Mouse (Mus musculus) ES-Bruce4 (cell line): ENCODE measurements around the gene Nectin2. TPM values are rescaled to one million over a fixed set of nuclear protein-coding genes. Genes with fewer than 3 reads are reported as not detected.
A peak's percentile ranks its signal among the peaks of the same experiment; 100 is the strongest.

ENCODE experiments used
- H3K27ac ChIP-seq: 2 replicates; pipeline ENCODE4 v1.5.1; 2012; ENCODE audit warnings: low read length, inconsistent platforms; ENCODE audit not compliant: insufficient read depth
- H3K27me3 ChIP-seq: 2 replicates; pipeline ENCODE4 v1.6.1; 2012; ENCODE audit warnings: mild to moderate bottlenecking, low read length, inconsistent platforms; ENCODE audit not compliant: control insufficient read depth, poor library complexity, insufficient read depth, severe bottlenecking
- H3K36me3 ChIP-seq: 2 replicates; pipeline ENCODE4 v1.6.1; 2012; ENCODE audit warnings: inconsistent platforms, mild to moderate bottlenecking, low read length, moderate library complexity; ENCODE audit not compliant: control insufficient read depth, poor library complexity, insufficient read depth, severe bottlenecking
- H3K4me1 ChIP-seq: one replicate; pipeline ENCODE4 v1.8.1; 2011; ENCODE audit warnings: low read length; ENCODE audit not compliant: control insufficient read depth, insufficient read depth
- H3K4me3 ChIP-seq: 2 replicates; pipeline ENCODE4 v1.5.1; 2011; ENCODE audit warnings: low read depth, mild to moderate bottlenecking, low read length
- H3K9ac ChIP-seq: 2 replicates; pipeline ENCODE4 v1.6.1; 2012; ENCODE audit warnings: low read depth, mild to moderate bottlenecking, inconsistent platforms; ENCODE audit not compliant: poor library complexity, severe bottlenecking
- H3K9me3 ChIP-seq: replicated peaks from 2 replicates; pipeline ENCODE4 v1.6.1; 2012; ENCODE audit warnings: mild to moderate bottlenecking, low read length, inconsistent platforms; ENCODE audit not compliant: control insufficient read depth, poor library complexity, insufficient read depth, severe bottlenecking
- CTCF ChIP-seq: IDR thresholded peaks from one replicate; pipeline ENCODE4 v1.8.1; 2011; ENCODE audit warnings: low read depth, low read length
- EP300 ChIP-seq: IDR thresholded peaks from 2 replicates; pipeline ENCODE4 v1.6.1; 2011; ENCODE audit warnings: low read depth, low read length; ENCODE audit not compliant: insufficient read depth
- POLR2A ChIP-seq: IDR thresholded peaks from one replicate; pipeline ENCODE4 v1.8.1; 2011; ENCODE audit warnings: low read length; ENCODE audit not compliant: insufficient read depth
- polyA plus RNA-seq: library from polyadenylated mRNA; stranded (reverse); fragments of >200 nt; gene quantifications from 2 replicates; pipeline ENCODE4 v1.2.4, GENCODE M21; 2011; ENCODE audit warnings: low read depth; ENCODE audit not compliant: missing spikeins, insufficient read depth, insufficient read length

The Nectin2 gene
- polyA plus RNA-seq, 1 experiment = 86.7 TPM

DNA sequence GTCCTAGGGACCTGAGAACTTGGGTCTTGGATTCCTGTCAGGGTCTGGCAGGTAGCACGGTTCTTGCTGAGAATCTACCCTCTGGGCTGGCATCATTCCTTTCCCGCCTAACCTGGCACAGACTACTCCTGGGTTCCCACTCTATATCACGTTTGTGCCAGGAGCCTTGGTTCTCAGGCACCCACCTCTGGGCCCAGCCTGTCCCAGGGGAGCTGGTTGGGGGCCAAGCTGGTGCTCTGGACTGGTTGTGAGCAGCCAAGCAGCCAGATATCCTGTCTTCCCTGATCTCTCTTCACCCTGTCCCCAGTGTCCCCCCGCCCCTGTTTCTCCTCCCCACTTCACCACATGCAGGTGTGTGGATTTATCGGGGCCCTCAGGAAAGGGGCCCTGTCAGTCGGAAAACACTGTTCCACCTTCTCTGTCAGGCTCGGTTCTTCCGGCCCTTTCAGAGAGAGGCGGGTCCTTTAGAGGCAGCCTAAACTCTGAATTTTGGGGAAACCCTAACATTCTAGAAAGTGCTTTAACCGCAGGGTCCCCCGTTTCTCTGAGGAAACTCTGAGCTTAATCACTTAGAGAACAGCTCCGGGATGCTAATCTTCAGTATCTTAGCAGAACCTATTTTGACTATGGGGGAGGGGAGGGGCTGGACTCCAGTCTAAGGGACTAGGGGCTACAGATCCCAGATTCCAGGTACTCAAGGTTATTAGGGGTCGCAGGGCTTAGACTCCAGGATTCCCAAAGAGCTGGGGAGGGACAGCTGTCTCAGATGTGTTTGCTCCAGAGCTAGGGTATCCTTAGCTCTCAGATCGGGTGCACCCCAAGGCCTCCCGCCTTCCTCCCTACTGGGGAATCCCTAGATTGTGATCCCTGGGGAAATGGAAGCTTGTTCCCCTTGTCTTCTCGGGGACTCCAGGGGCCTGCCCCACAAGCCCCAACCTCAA, 19.4 kb upstream of the Nectin2 start:
- Histone ChIP-seq H3K9ac (peak overlapping the region; percentile 77), H3K27me3 (no peaks in the 10 kb centered on the region), H3K4me3 (peak overlapping the region; percentile 69), H3K27ac (peak overlapping the region; percentile 50), H3K9me3 (0 out of 2 replicates have a peak, but pooled peaks cover 6% of the 10 kb centered on the region), H3K4me1 (peaks cover 4% of the 10 kb centered on the region), H3K36me3 (peaks cover 18% of the 10 kb centered on the region)
- no peak for TF ChIP-seq CTCF
- TF ChIP-seq EP300 = no peak
- no peak for TF ChIP-seq POLR2A

DNA sequence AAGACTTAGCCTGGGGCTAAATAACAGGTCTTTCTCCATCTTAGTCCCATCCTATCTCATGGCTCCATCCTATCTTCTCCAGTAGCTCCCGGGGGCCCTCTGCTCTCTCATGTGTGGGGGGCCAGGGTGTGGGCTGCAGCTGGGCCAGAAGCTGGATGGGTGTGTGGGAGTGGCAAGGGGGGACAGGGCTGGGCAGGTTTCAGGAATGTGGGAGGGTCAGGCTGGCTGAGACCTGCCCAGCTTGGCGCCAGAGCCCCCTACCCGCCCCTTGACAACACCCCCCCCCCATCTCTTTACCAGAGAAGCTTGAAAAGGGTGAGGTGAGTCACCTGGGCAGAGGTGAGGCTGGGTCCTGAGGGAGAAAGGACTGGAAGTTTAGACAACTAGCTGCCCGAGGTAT, 18.7 kb upstream of the Nectin2 start:
- peaks cover 4% of the 10 kb centered on the region for H3K4me1 ChIP-seq
- peaks cover 10% of the 10 kb centered on the region; the same call in 1 of the 2 replicates for H3K9me3 ChIP-seq
- peak overlapping the region; percentile 77 for H3K9ac ChIP-seq
- peak overlapping the region; percentile 20; the same call in 1 of the 2 replicates for H3K27ac ChIP-seq
- H3K27me3 ChIP-seq = no peaks in the 10 kb centered on the region
- H3K36me3 ChIP-seq = peaks cover 24% of the 10 kb centered on the region
- peak overlapping the region; percentile 69 for H3K4me3 ChIP-seq
- no peak for TF ChIP-seq CTCF
- TF ChIP-seq EP300 = 0 out of 2 replicates have a peak, but pooled peaks have one; percentile 71
- no peak for TF ChIP-seq POLR2A

DNA sequence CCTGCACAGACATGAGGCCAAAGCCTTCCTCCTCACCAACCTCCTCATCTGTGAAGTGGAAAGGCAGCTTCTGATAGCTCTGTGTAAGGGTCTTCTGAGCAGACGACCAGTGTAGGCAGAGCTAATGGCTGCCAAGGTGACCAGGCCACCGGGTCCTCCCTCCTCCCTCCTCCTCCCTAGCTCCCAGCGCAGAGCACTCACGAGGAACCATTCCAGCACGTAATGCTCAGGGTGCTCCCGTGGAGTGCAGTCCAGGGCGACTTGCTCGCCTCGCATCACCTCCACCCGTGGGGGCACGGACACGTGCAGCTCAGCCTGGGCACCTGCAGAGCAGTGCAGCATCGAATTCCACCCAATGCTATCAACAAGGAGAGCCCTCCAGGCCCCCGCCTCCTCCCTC, 18.0 kb upstream of the Nectin2 start:
- Histone ChIP-seq H3K4me1 (peaks cover 4% of the 10 kb centered on the region), H3K36me3 (peaks cover 31% of the 10 kb centered on the region), H3K9ac (peak overlapping the region; percentile 77), H3K9me3 (peaks cover 15% of the 10 kb centered on the region), H3K27me3 (no peaks in the 10 kb centered on the region), H3K27ac (no peak overlapping the region), H3K4me3 (no peak overlapping the region)
- TF ChIP-seq EP300 (no peak), CTCF (no peak), POLR2A (no peak)

DNA sequence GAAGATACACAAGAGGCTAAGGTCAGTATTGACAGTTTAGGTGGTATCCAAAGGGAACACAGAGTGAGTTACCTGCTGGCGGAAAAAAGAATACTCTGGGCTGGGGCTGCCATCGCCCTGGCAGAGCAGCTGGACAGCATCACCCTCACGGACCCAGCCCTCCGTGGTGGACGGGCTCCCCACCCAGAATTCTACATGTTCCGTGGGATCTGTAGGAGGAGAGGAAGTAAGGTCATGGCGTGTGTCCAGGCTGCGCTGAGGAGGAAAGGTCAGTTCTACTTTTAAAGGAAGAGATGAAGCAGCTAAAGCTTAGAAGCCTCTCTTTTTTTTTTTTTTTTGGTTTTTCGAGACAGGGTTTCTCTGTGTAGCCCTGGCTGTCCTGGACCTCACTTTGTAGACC, 14.3 kb upstream of the Nectin2 start:
- H3K4me3 ChIP-seq = no peak overlapping the region
- H3K4me1 ChIP-seq = peaks cover 4% of the 10 kb centered on the region
- no peak overlapping the region for H3K27ac ChIP-seq
- no peaks in the 10 kb centered on the region for H3K27me3 ChIP-seq
- peaks cover 29% of the 10 kb centered on the region for H3K9me3 ChIP-seq
- peaks cover 51% of the 10 kb centered on the region for H3K36me3 ChIP-seq
- no peak for TF ChIP-seq CTCF
- no peak for TF ChIP-seq POLR2A
- TF ChIP-seq EP300 = no peak
- no peak overlapping the region for H3K9ac ChIP-seq

DNA sequence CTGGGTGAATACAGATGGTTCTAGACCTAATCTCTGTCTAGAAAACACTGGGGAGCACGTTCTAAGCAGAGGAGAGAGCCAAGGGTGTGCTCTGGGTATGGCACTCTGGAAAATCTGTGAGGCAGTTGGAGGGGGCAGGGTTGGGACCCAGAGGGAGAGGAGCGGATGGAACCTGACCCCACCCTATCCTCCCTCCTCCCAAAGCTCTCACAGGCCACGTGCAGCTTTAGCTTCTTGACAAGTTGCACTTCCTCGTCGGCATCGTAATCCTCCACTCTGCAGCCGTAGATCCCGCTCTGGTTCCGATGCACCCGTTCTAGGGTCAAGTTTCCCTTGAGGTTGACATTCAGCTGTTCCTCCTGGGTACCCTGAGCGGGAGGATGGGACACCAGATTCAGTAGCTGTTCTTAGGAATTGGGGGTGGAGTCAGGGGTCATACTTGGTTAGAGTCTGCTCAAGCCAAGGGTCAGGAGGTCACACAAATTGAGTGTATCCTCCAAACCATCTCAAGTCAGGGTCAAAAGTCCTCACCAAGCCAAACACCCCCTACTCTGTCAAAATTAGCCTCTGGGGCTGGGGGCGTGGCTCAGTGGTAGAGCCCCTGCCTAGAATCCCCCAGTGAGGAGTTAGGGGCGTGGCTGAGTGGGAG, 13.7 kb upstream of the Nectin2 start:
- H3K36me3 ChIP-seq = peaks cover 51% of the 10 kb centered on the region
- no peak for TF ChIP-seq CTCF
- TF ChIP-seq POLR2A = no peak
- TF ChIP-seq EP300 = no peak
- H3K4me3 ChIP-seq = no peak overlapping the region

DNA sequence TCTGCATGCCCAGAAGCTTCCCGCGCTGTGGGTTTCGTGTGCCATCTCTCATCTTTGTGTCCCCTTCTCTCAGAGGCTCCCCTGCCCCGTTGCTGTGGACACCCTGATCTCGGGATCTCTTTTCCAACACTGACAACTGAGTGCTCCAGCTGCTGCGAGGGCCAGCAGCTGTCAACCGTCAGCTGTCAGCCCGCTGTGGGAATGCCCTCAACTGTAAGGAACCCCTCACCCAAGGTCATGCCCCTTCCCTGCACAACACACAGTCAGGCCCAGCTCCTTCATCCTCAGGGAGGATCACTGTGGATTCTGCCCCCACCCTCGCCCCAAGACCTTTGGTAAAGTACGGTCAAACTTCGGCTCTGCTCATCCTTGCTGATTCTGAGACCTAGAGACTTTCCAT, 12.0 kb upstream of the Nectin2 start:
- H3K9me3 ChIP-seq = peaks cover 29% of the 10 kb centered on the region
- H3K36me3 ChIP-seq = peaks cover 54% of the 10 kb centered on the region
- H3K9ac ChIP-seq = no peak overlapping the region
- TF ChIP-seq CTCF (no peak), EP300 (no peak), POLR2A (no peak)
- no peak overlapping the region for H3K27ac ChIP-seq
- H3K27me3 ChIP-seq = no peaks in the 10 kb centered on the region
- peaks cover 2% of the 10 kb centered on the region for H3K4me1 ChIP-seq
- H3K4me3 ChIP-seq = no peak overlapping the region

More for the DNA sequence above, 13.7 kb upstream of the Nectin2 start:
- H3K9me3 ChIP-seq = peaks cover 29% of the 10 kb centered on the region
- no peaks in the 10 kb centered on the region for H3K27me3 ChIP-seq
- H3K27ac ChIP-seq = peak overlapping the region; percentile 47; the same call in 1 of the 2 replicates
- no peak overlapping the region for H3K9ac ChIP-seq
- H3K4me1 ChIP-seq = peaks cover 4% of the 10 kb centered on the region
